Mouse (Mus musculus) MEL (cell line): ENCODE measurements at regions not wholly inside any gene's neighbourhood (a gene's known extent, or its start where the extent isn't known, plus 50 kb on each side); places are given as distances from the start of the nearest gene placed in this dataset.
"Not testable (repeated sequence)": the region's sequence is repeated elsewhere in the genome, so short reads cannot be mapped to it uniquely, and the experiment has no call there.

Experiments
- NELFE ChIP-seq: IDR thresholded peaks from 2 replicates; pipeline ENCODE4 v1.6.1; 2011; ENCODE audit warnings: low read depth, low read length, improper control_type of control experiment
- POLR2A ChIP-seq, 2 experiments: IDR thresholded peaks; 2 replicates each; pipeline ENCODE4 v1.6.1; 2011 to 2012; ENCODE audit warnings: low read length in 2 of 2, mild to moderate bottlenecking in 2 of 2, control low read depth in 1 of 2, improper control_type of control experiment in 1 of 2, low read depth in 1 of 2, moderate library complexity in 1 of 2; ENCODE audit not compliant: control insufficient read depth in 1 of 2, insufficient read depth in 1 of 2, poor library complexity in 1 of 2

- TF ChIP-seq POLR2A (IDR thresholded peaks at IDR 0.05; ENCODE audit: control insufficient read depth in 1 of 2, insufficient read depth in 1 of 2, low read depth in 1 of 2, low read length in 2 of 2, poor library complexity in 1 of 2); NELFE: not testable (repeated sequence)
Measured at GRCm38 (mm10) chr10:53459706-53460105, 80.0 kb upstream of the Cep85l start.
